Comparison of ENCODE assay signal across 27 mouse cellular contexts in genomic region chr9:23856319-23856718, GRCm38 (mm10).
"Had no signal": no experiment of that assay in that cellular context is flagged by ENCODE, and none has a peak within 500 bp of the region (broad histone marks: within the 10 kb centered on the region; RNA-seq: fewer than 3 reads in every experiment).

No protein-coding gene starts in this region.

- H3K4me1 ChIP-seq: heart, embryonic 10.5 days; heart, embryonic 12.5 days; hindbrain, embryonic 10.5 days; hindbrain, embryonic 12.5 days; hindbrain, embryonic 15.5 days; kidney, embryonic 15.5 days; limb, embryonic 13.5 days; limb, embryonic 15.5 days; liver, embryonic 12.5 days had no signal

- H3K9ac ChIP-seq: heart, embryonic 12.5 days; hindbrain, embryonic 12.5 days; hindbrain, embryonic 15.5 days; kidney, embryonic 15.5 days; limb, embryonic 13.5 days; limb, embryonic 15.5 days; liver, embryonic 12.5 days; liver, embryonic 14.5 days had no signal

- DNase-seq: gastrocnemius, adult 2 months; gastrocnemius, postnatal 10 days; gastrocnemius, postnatal 25 days; heart, adult 18-20 months; heart, postnatal 10 days; heart, postnatal 4 days; kidney, adult 11 months; kidney, adult 2 months; kidney, adult 9 months; kidney, postnatal 14 days; kidney, postnatal 36 days; layer of hippocampus, adult 9-11 months; layer of hippocampus, postnatal 36 days; left cerebral cortex, postnatal 4 days had no signal

- H3K36me3 ChIP-seq: heart, embryonic 10.5 days; heart, embryonic 12.5 days; hindbrain, embryonic 10.5 days; hindbrain, embryonic 12.5 days; hindbrain, embryonic 15.5 days; kidney, embryonic 15.5 days; limb, embryonic 13.5 days; limb, embryonic 15.5 days; liver, embryonic 12.5 days had no signal

- H3K4me3 ChIP-seq: gastrocnemius, adult 2 months; heart, embryonic 10.5 days; heart, embryonic 12.5 days; hindbrain, embryonic 10.5 days; hindbrain, embryonic 12.5 days; hindbrain, embryonic 15.5 days; kidney, embryonic 15.5 days; limb, embryonic 13.5 days; limb, embryonic 15.5 days; liver, embryonic 12.5 days had no signal

- ATAC-seq: hindbrain, postnatal 0 days; intestine, embryonic 16.5 days; liver, embryonic 12.5 days had no signal

- H3K27ac ChIP-seq: gastrocnemius, adult 2 months; heart, embryonic 10.5 days; hindbrain, embryonic 10.5 days; hindbrain, embryonic 12.5 days; hindbrain, embryonic 15.5 days; hindbrain, postnatal 0 days; kidney, embryonic 15.5 days; kidney, postnatal 0 days; limb, embryonic 13.5 days; limb, embryonic 15.5 days; liver, embryonic 12.5 days; liver, embryonic 14.5 days had no signal

- H3K9me3 ChIP-seq: heart, embryonic 10.5 days; heart, embryonic 12.5 days; hindbrain, embryonic 10.5 days; hindbrain, embryonic 12.5 days; hindbrain, embryonic 15.5 days; kidney, embryonic 15.5 days; limb, embryonic 13.5 days; limb, embryonic 15.5 days; liver, embryonic 12.5 days had no signal

- H3K4me2 ChIP-seq: heart, embryonic 12.5 days; hindbrain, embryonic 12.5 days; hindbrain, embryonic 15.5 days; kidney, embryonic 15.5 days; limb, embryonic 13.5 days; limb, embryonic 15.5 days; liver, embryonic 12.5 days had no signal

- H3K27me3 ChIP-seq: heart, embryonic 12.5 days; hindbrain, embryonic 12.5 days; hindbrain, embryonic 15.5 days; kidney, embryonic 15.5 days; limb, embryonic 13.5 days; limb, embryonic 15.5 days; liver, embryonic 12.5 days had no signal
